Mouse (Mus musculus) CH12.LX (cell line): ENCODE results near the gene Dscam. TPM values are rescaled to one million over a fixed set of nuclear protein-coding genes. Genes with fewer than 3 reads are reported as not detected.

Experiments used
- DNase-seq: peaks from one replicate; pipeline ENCODE4 v3.0.0-alpha.2; 2013; ENCODE audit errors: extremely low read depth
- H3K27ac ChIP-seq: 2 replicates; pipeline ENCODE4 v1.5.1; 2012; ENCODE audit warnings: low read depth, mild to moderate bottlenecking, control low read depth, moderate library complexity; ENCODE audit not compliant: insufficient read depth
- H3K27me3 ChIP-seq: replicated peaks from 2 replicates; pipeline ENCODE3; 2012; ENCODE audit warnings: inconsistent platforms
- H3K36me3 ChIP-seq, 2 experiments: replicated peaks in 1 of 2; 2 replicates each; pipeline versions ENCODE3 to v1.6.1; 2012; ENCODE audit warnings: inconsistent platforms in 1 of 2, low read length in 1 of 2, mild to moderate bottlenecking in 1 of 2, mixed read lengths in 1 of 2, moderate library complexity in 1 of 2; ENCODE audit not compliant: control insufficient read depth in 1 of 2, insufficient read depth in 1 of 2
- H3K4me1 ChIP-seq, 2 experiments: 2 replicates each; pipeline ENCODE4 v1.6.1; 2012; ENCODE audit warnings: inconsistent platforms in 1 of 2, moderate library complexity in 1 of 2; ENCODE audit not compliant: insufficient read depth in 2 of 2, control insufficient read depth in 1 of 2
- H3K4me2 ChIP-seq: 2 replicates; pipeline ENCODE4 v1.6.1; 2012; ENCODE audit warnings: low read depth, mild to moderate bottlenecking, control low read depth; ENCODE audit not compliant: poor library complexity, insufficient read depth, severe bottlenecking
- H3K4me3 ChIP-seq, 3 experiments: fragments of 150-350 bp in 1 of 3; sonication (generic) in 1 of 3; replicated peaks in 1 of 3; 2 replicates each; pipeline versions ENCODE3 to v1.5.1; 2011 to 2012; ENCODE audit warnings: low read depth in 2 of 3, low read length in 2 of 3, mild to moderate bottlenecking in 2 of 3, moderate library complexity in 2 of 3, control low read depth in 1 of 3, improper control_type of control experiment in 1 of 3, inconsistent platforms in 1 of 3, mixed read lengths in 1 of 3; ENCODE audit not compliant: poor library complexity in 1 of 3
- H3K79me2 ChIP-seq: replicated peaks from 2 replicates; pipeline ENCODE4 v1.6.1; 2012; ENCODE audit warnings: mild to moderate bottlenecking, moderate library complexity; ENCODE audit not compliant: control insufficient read depth, poor library complexity, insufficient read depth, severe bottlenecking; ENCODE audit errors: extremely low read depth
- H3K9ac ChIP-seq: 2 replicates; pipeline ENCODE4 v1.6.1; 2012; ENCODE audit warnings: low read depth, mild to moderate bottlenecking, control low read depth, moderate library complexity; ENCODE audit not compliant: insufficient read depth
- H3K9me3 ChIP-seq: replicated peaks from 2 replicates; pipeline ENCODE3; 2012; ENCODE audit warnings: low read length, inconsistent platforms, mixed read lengths
- CHD2 ChIP-seq: IDR thresholded peaks from 2 replicates; pipeline ENCODE4 v1.6.1; 2011; ENCODE audit warnings: low read length, improper control_type of control experiment
- CTCF ChIP-seq, 2 experiments: IDR thresholded peaks in 1 of 2; conservative IDR thresholded peaks in 1 of 2; 2 replicates each; pipeline ENCODE4 v1.5.1; 2011 to 2012; ENCODE audit warnings: low read depth in 2 of 2, low read length in 2 of 2, improper control_type of control experiment in 1 of 2, inconsistent platforms in 1 of 2, mild to moderate bottlenecking in 1 of 2, moderate library complexity in 1 of 2
- GABPA ChIP-seq: IDR thresholded peaks from 2 replicates; pipeline ENCODE4 v1.6.1; 2012; ENCODE audit warnings: low read depth, low read length, improper control_type of control experiment, inconsistent platforms; ENCODE audit not compliant: insufficient replicate concordance
- HCFC1 ChIP-seq: IDR thresholded peaks from 2 replicates; pipeline ENCODE4 v1.6.1; 2012; ENCODE audit warnings: low read depth, mild to moderate bottlenecking, inconsistent platforms, low read length, improper control_type of control experiment
- IRF4 ChIP-seq: IDR thresholded peaks from 2 replicates; pipeline ENCODE4 v1.6.1; 2014; ENCODE audit warnings: low read depth, mild to moderate bottlenecking, inconsistent platforms, low read length, improper control_type of control experiment
- JUN ChIP-seq: IDR thresholded peaks from 2 replicates; pipeline ENCODE4 v1.6.1; 2011; ENCODE audit warnings: low read depth, mild to moderate bottlenecking, low read length, improper control_type of control experiment, moderate library complexity; ENCODE audit not compliant: insufficient read depth
- MAFK ChIP-seq: IDR thresholded peaks from 2 replicates; pipeline ENCODE4 v1.6.1; 2011; ENCODE audit warnings: low read length, improper control_type of control experiment; ENCODE audit not compliant: insufficient replicate concordance
- MEF2A ChIP-seq: IDR thresholded peaks from 2 replicates; pipeline ENCODE4 v1.6.1; 2014; ENCODE audit warnings: low read depth, mild to moderate bottlenecking, inconsistent platforms, low read length, improper control_type of control experiment, borderline replicate concordance
- MYC ChIP-seq: IDR thresholded peaks from 2 replicates; pipeline ENCODE4 v1.6.1; 2011; ENCODE audit warnings: low read depth, mild to moderate bottlenecking, improper control_type of control experiment, low read length
- PAX5 ChIP-seq: IDR thresholded peaks from 2 replicates; pipeline ENCODE4 v1.6.1; 2012; ENCODE audit warnings: low read length, inconsistent platforms, mixed read lengths
- POLR2A ChIP-seq: IDR thresholded peaks from 2 replicates; pipeline ENCODE4 v1.6.1; 2011; ENCODE audit warnings: low read depth, mild to moderate bottlenecking, improper control_type of control experiment, low read length
- POLR2AphosphoS2 ChIP-seq: IDR thresholded peaks from 2 replicates; pipeline ENCODE4 v1.6.1; 2011; ENCODE audit warnings: low read depth, low read length, improper control_type of control experiment
- RAD21 ChIP-seq: IDR thresholded peaks from 2 replicates; pipeline ENCODE4 v1.6.1; 2011; ENCODE audit warnings: low read depth, mild to moderate bottlenecking, low read length, improper control_type of control experiment, moderate library complexity
- RCOR1 ChIP-seq: conservative IDR thresholded peaks from 2 replicates; pipeline ENCODE4 v1.6.1; 2012; ENCODE audit warnings: low read depth, mild to moderate bottlenecking, inconsistent platforms, low read length, improper control_type of control experiment
- TBP ChIP-seq: conservative IDR thresholded peaks from 2 replicates; pipeline ENCODE4 v1.6.1; 2011; ENCODE audit warnings: low read depth, low read length, improper control_type of control experiment
- USF1 ChIP-seq: IDR thresholded peaks from 2 replicates; pipeline ENCODE4 v1.6.1; 2014; ENCODE audit warnings: low read depth, mild to moderate bottlenecking, inconsistent platforms, low read length, improper control_type of control experiment
- USF2 ChIP-seq: conservative IDR thresholded peaks from 2 replicates; pipeline ENCODE4 v1.6.1; 2011; ENCODE audit warnings: low read depth, low read length, improper control_type of control experiment
- ZC3H11A ChIP-seq: IDR thresholded peaks from 2 replicates; pipeline ENCODE4 v1.6.1; 2012; ENCODE audit warnings: low read depth, mild to moderate bottlenecking, inconsistent platforms, low read length, improper control_type of control experiment
- ZKSCAN1 ChIP-seq: IDR thresholded peaks from 2 replicates; pipeline ENCODE4 v1.6.1; 2012; ENCODE audit warnings: low read depth, inconsistent platforms, low read length, improper control_type of control experiment, borderline replicate concordance
- ZMIZ1 ChIP-seq: IDR thresholded peaks from 2 replicates; pipeline ENCODE4 v1.6.1; 2012; ENCODE audit warnings: low read depth, mild to moderate bottlenecking, inconsistent platforms, low read length, improper control_type of control experiment
- ZNF384 ChIP-seq: IDR thresholded peaks from 2 replicates; pipeline ENCODE4 v1.6.1; 2012; ENCODE audit warnings: low read depth, low read length, improper control_type of control experiment, inconsistent platforms
- dilution Hi-C: fragments of 300-500 bp; cut with MboI; formaldehyde crosslinking; loops from 2 replicates; pipeline ENCODE4 v1.14.3; 2020; ENCODE audit warnings: low sequenced_read_pairs; ENCODE audit not compliant: extremely low pct_unique_long_range_greater_than_20kb, extremely low pct_ligation_motif_present
- in situ Hi-C: fragments of 300-500 bp; cut with MboI; formaldehyde crosslinking; loops from 3 replicates; pipeline ENCODE4 v1.14.3; 2019; ENCODE audit warnings: low sequenced_read_pairs, low pct_ligation_motif_present, low pct_unique_long_range_greater_than_20kb, mixed read lengths
- polyA plus RNA-seq: library from polyadenylated mRNA; unstranded; fragments of >175 nt; gene quantifications from 2 replicates; pipeline ENCODE4 v1.2.1, GENCODE M21; 2012; ENCODE audit warnings: low read depth; ENCODE audit not compliant: insufficient read length
- total RNA-seq, 2 experiments: library from RNA; depleted of rRNA; stranded (reverse); fragments of 300-350 nt in 1 of 2; fragments of >200 nt in 1 of 2; gene quantifications; 2 replicates each; pipeline ENCODE4 v1.2.3; 2012 to 2014

Dscam gene
- total and polyA plus RNA-seq, 3 experiments: under 0.01 to 0.39 (median 0.12) TPM

DNA sequence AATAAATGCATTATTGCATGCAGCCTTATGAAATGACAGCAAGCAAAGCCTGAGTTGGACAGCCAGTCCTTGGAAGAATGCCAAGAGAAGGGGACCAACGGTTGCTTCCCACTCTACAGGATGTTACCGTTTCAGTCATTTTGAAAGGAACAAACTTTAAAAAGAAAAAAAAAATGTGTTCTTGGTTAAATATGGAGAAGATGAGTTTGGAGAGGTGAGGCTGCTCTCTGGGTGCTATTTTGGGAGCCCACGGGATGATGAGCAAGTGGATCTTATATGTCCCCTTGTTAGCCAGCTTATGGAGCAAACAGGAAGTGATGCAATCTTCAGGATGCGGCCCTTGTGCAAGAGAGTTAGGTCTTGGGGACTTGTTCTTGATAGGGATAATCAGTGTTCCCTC lies 60.5 kb downstream of the Dscam start:
- no peak overlapping the region for H3K4me2 ChIP-seq
- no peak overlapping the region for H3K4me3 ChIP-seq
- no peak overlapping the region for H3K27ac ChIP-seq
- H3K36me3 ChIP-seq: no peaks in the 10 kb centered on the region
- H3K9me3 ChIP-seq: peaks cover 7% of the 10 kb centered on the region
- no peaks in the 10 kb centered on the region for H3K27me3 ChIP-seq
- H3K79me2 ChIP-seq: no peaks in the 10 kb centered on the region
- H3K9ac ChIP-seq: no peak overlapping the region
- in situ Hi-C loops: no loop called here
- DNase-seq: no peak
- no peak for TF ChIP-seq TBP
- TF ChIP-seq MEF2A: no peak
- no peak for TF ChIP-seq USF2
- no peak for TF ChIP-seq ZKSCAN1
- TF ChIP-seq USF1: no peak
- TF ChIP-seq GABPA: no peak
- no peak for TF ChIP-seq IRF4
- TF ChIP-seq POLR2A: no peak
- no peak for TF ChIP-seq ZC3H11A
- TF ChIP-seq JUN: no peak
- TF ChIP-seq ZMIZ1: no peak
- TF ChIP-seq CTCF (conservative IDR thresholded peaks at IDR 0.05 in 1 of 2, IDR thresholded peaks at IDR 0.05 in 1 of 2; ENCODE audit: low read depth in 2 of 2, low read length in 2 of 2): no peak
- TF ChIP-seq PAX5: no peak
- TF ChIP-seq CHD2: no peak
- TF ChIP-seq MAFK: no peak
- no peak for TF ChIP-seq HCFC1
- no peak for TF ChIP-seq RCOR1
- no peak for TF ChIP-seq MYC
- no peak for TF ChIP-seq POLR2AphosphoS2
- TF ChIP-seq, all 38 proteins: peak for 0
- peaks cover 3 to 10% of the 10 kb centered on the region in 2 experiments; a peak in 3 of 4 replicates for H3K4me1 ChIP-seq
- dilution Hi-C loops: no loop called here

DNA sequence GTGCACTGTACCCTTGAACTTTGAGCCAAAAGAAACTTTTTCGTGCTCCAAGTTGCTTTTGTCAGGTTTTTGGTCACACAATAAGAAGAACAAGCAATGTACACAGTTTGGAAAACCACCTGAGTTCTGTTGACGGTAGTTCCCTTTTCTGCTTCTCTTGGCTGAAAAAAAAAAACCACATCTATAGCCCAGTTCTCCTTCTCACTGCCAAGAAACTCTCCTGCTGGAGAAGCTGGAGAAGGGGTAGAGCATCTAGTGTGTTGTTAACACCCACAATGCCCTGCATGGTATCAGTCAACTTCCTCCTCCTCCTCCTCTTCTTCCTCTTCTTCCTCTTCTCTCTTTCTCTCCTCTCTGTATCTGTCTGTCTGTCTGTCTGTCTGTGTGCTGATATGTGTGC lies 65.3 kb downstream of the Dscam start:
- peaks cover 7% of the 10 kb centered on the region for H3K9me3 ChIP-seq
- no peak overlapping the region for H3K9ac ChIP-seq
- no peaks in the 10 kb centered on the region for H3K79me2 ChIP-seq
- H3K4me1 ChIP-seq: peaks cover 10 to 45% of the 10 kb centered on the region in 2 experiments
- in situ Hi-C loops (no loop called here), dilution Hi-C loops (no loop called here)
- DNase-seq: peak; percentile 17
- H3K4me2 ChIP-seq: no peak overlapping the region
- no peak overlapping the region for H3K27ac ChIP-seq
- TF ChIP-seq RAD21 (no peak), ZNF384 (peak; percentile 66), RCOR1 (no peak)
- H3K27me3 ChIP-seq: no peaks in the 10 kb centered on the region
- H3K4me3 ChIP-seq: no peak overlapping the region
- no peaks in the 10 kb centered on the region for H3K36me3 ChIP-seq
